Mouse (Mus musculus): ENCODE results near the gene Acaca. TPM values are rescaled to one million over a fixed set of nuclear protein-coding genes. Genes with fewer than 3 reads are reported as not detected.

The Acaca gene
- total RNA-seq, 2 experiments from 2014 or later: 87.4 to 91.5 TPM

GRCm38 (mm10) chr11:84442554-84443331 is 313.3 kb downstream of the Acaca start:
- DNase-seq (ENCODE audit: low spot score in 2 of 2): no peak

Other genes with a start within 250 kb of the Acaca start
- gene Ddx52, start 187.6 kb upstream of the Acaca start, total RNA-seq (2021): 10 to 100 TPM; 10.3 to 12.7 TPM
- gene Synrg, start 165.2 kb upstream of the Acaca start, total RNA-seq (2021): 10 to 100 TPM; 57.3 to 59.0 TPM
- gene Dusp14, start 60.4 kb upstream of the Acaca start, total RNA-seq (2021): 10 to 100 TPM; 22.5 to 22.9 TPM
- gene Tada2a, start 72 bp upstream of the Acaca start, total RNA-seq (2021): 10 to 100 TPM; 29.7 to 30.3 TPM
- not detected for gene Gm11437, start 37.8 kb downstream of the Acaca start, total RNA-seq (2021)

Measured in layer of hippocampus, postnatal 14 days (tissue).